Mouse (Mus musculus): Measurements from ENCODE around the gene Cdkl4. TPM values are rescaled to one million over a fixed set of nuclear protein-coding genes. Genes with fewer than 3 reads are reported as not detected.

The Cdkl4 gene
- total RNA-seq, 2 experiments from 2014 or later: 0.07 to 0.13 TPM

DNA sequence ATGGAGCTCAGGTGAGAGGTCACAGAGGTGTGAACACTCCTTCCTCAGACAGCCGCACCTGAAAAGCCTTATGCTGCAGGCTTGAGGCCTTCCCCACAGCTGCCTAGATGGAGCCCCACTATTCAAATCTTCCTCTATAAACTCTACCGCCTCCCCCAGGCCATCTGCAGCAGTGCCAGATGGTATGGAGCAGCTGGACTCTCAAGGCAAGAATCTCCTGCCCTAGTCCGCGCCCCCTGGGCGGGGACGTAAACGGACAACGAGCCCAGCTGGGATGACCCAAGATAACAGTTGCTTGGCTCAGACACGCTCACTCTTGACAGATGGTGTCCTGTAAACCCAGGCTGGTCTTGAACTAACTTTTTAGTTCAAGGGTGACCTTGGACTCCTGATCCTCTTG lies 60.4 kb downstream of the Cdkl4 start:
- DNase-seq (ENCODE audit: low spot score in 2 of 2): no peak

DNA sequence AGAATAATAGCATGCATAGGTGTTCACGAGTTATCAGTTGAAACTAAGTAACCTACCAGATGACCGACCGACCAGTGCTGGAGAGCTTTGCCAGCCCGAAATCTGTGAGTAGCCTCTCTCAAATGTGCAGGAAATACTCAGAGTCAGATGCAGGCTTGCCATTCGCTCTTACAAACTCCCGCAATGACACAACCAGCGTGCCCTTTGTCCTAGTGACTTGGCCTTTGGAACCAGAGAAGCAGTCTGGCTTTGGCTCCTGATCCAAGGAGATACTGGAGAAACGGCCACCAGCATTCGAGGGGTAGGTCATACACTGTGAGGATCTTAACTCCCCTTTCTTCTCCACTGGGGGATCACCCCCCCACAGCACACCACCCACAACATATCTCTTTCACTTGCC lies 61.7 kb downstream of the Cdkl4 start:
- no peak for DNase-seq (ENCODE audit: low spot score in 2 of 2)

- no peak for DNase-seq (ENCODE audit: low spot score in 2 of 2)
Observed at GRCm38 (mm10) chr17:80515513-80515912, 62.1 kb downstream of the Cdkl4 start.

- DNase-seq (ENCODE audit: low spot score in 2 of 2): no peak
Observed at GRCm38 (mm10) chr17:80513766-80514165, 63.8 kb downstream of the Cdkl4 start.

- DNase-seq (ENCODE audit: low spot score in 2 of 2): no peak
Observed at GRCm38 (mm10) chr17:80510459-80510855, 67.2 kb downstream of the Cdkl4 start.

DNA sequence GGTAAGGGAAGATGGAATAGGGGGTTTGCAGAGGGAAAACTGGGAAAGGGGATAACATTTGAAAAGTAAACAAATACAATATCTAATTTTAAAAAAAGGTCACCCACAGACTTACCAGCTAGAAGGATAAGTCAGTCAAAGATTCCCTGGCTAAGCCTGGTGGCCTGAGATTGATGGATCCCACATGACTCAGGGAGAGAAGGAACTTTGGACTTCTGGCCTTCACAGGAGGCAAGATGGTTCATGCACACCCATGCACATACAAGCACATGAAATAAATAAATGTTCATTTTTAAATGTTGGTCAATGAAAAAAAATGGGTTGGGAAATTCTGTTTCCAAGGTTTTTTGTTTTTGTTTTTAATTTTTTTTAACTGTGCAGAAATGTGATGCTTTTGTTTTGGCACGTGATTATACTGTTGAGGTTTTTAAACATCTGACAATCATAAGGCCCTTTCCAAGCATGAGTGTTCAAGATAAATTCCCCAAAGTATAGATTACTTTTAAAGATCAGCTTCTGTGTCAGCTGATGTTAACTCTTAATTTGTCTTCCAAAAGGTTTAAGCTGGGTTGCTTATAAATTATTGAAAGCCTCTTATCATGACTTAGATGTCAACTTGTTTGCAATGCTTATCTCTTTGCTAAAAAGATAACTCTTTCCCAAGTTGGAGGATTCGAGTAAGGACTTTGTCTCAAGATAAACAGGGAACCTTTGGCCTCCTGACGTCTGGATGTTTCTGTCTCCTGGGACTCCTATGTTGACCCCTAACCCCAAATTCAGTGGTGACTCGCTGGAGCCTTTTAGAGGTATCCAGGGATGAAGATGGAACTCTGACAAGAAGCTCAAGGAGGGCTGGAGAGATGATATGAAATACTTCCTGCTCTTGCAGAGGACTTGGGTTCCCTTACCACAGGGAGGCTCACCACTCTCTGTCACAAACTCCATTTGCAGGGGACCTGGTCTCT lies 67.8 kb downstream of the Cdkl4 start:
- no peak for DNase-seq (ENCODE audit: low spot score in 2 of 2)

DNA sequence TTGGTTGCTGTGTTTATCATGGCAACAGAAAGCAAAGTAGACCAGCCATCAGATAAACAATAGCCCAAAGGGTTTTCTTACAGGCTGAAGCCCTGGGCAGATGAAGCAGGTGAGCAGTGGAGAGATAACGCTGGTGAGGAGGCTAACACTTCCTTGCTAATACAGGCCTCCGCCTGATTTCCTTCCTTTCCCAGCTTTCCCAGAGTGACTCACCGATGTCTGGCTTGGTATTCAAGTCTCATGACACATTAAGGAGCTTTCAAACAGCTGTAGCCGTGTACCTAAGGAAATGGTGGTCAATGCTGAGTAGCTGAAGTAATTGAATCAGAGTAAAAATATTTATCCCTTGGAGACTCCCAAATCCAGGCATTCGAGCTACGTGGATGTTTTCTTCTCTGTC lies 71.8 kb downstream of the Cdkl4 start:
- DNase-seq (ENCODE audit: low spot score in 2 of 2): no peak

GRCm38 (mm10) chr17:80505342-80505741 lies 72.3 kb downstream of the Cdkl4 start:
- DNase-seq (ENCODE audit: low spot score in 2 of 2): no peak

DNA sequence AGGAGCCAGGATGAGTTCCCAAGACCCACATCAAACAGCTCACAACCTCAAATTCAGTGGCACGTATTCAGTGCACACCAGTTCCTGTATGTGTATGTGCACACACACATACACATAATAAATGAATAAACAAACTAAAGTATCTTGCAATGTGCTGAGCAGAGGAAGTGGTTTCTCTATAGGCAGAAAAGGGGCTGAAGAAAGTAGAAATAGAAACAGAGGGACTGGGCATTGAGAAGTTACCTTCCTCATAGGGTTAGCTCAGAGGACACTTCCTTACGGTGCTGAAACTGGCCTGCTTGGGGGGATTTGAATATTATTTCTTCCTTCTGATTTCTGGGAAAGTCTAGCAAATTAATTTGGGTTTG lies 75.8 kb downstream of the Cdkl4 start:
- DNase-seq (ENCODE audit: low spot score in 2 of 2): no peak

DNA sequence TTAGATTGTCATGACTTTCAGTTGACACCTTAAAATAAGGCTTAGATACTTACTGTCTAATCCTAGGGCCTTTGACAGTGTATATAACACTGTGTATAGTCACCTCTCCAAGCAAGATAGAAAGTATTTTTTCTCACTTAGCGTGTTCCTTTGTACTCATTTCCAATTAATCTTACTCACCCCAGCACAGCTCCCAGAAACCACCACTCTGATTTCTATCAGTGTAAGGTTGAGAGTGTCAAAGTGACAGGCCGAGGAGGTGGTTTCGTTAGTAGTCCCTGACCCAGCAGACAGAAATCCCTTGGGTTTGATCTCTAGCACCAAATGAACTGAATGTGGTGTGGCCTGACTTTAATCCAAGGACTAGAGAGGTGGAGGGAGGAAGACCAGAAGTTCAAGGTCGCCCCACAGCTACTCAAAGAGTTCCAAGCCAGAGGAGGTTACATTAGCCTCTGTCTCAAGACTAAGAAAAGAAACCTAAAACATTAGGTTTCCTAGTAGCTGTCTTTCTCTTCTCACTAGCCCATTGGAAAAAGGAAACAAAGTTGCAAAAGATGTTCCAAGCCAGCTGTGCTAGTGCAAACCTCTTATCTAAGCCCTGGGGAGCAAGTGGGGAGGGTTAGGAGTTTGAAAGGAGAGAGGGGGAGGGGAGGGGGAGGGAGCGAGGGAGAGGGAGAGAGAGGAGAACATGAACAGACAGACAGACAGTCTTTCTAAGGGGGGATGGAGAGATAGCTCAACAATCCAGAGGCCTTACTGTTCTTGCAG lies 76.4 kb downstream of the Cdkl4 start:
- DNase-seq (ENCODE audit: low spot score in 2 of 2): no peak

DNA sequence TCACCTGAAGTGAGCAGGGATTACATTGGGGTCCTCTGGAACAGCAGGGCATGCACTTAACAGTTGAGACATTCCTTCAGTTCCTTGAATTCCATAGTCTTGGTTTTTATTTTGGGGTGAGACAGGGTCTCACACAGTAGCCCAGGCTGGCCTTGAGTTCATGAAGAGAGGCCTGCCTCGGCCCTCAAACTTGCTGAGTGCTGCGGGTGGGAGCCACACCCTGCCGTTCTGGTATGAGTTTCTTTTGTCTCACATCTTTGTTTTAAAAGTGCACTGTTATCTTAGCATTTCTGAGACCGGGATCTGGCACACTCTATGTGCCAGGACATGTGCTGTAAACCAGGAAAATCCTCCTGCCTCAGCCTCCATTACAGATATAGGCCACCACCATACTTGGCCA lies 77.6 kb downstream of the Cdkl4 start:
- DNase-seq (ENCODE audit: low spot score in 2 of 2): no peak

DNA sequence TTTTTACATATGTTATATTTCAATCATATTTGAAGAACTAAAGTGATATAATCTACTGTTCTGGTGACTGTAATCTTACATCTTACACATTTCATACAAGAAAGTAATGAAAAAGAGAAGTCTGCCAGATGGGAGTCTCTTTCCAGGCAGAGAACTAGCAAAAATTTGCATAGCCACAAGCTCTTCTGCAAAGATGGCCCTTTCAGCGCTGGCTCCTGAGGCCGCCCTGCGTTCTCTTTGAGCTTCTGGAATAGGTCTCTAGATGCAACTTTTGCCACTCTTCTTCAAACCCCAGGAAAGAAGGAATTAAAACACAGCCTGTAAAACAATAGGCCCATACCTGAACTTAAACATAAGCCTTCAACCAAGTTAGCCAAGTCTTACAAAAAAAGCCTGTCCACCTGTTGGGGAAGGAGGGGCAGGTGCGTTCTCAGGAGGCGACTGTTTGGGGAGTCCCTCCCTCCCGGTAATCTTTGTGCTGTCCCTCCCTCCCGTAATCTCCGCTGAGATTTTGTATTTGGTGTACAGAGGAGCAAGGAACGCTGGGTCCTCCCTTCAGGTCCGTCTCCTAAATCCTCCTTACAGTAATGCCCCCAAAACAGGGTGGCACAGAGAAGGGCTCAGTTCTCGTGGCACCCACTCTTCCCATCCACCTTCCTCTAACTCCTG lies 78.9 kb downstream of the Cdkl4 start:
- DNase-seq (ENCODE audit: low spot score in 2 of 2): no peak

DNA sequence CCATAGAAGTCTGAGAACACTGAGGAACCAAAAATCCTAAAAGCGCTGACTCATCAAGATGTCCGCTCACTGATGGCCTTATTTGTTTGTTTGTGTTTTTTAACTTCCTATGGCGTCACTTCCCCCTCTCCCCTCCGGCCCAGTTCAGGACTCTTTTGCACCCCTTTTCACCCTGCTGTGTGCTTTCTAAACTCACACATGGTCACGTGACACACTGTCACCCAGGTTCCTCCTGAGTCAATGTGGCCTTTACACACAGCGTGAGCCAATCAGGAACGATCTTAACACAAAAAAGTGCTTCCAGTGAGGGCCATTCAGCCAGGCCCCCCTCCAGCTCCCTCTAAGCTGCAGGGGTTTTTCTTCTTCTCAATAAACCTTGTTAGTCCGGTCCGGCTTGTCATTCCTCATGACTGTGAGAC lies 80.4 kb downstream of the Cdkl4 start:
- DNase-seq (ENCODE audit: low spot score in 2 of 2): no peak

DNA sequence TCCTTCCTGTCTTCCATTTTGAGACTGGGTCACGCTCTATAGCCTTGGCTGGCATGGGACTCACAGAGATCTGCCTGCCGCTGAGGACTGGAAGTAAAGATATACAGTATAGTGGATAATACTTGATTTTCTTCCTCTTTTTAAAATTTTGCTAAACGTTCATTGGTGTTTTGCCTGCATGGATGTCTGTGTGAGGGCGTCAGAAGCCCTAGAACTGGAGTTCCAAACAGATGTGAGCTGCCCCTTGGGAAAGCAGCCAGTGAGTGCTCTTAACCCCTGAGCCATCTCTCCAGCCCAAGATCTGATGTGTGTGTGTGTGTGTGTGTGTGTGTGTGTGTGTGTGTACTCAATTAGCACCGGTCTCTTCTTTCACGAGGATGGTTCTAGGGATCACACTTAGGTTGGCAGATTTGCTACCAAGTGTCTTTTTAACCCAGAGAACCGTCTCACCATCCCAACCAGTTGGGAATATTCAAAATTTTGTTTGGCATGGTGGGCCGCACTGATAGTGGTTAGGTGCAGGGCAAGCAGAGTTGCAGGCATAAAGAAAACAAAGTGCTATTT lies 80.9 kb downstream of the Cdkl4 start:
- DNase-seq (ENCODE audit: low spot score in 2 of 2): no peak

DNA sequence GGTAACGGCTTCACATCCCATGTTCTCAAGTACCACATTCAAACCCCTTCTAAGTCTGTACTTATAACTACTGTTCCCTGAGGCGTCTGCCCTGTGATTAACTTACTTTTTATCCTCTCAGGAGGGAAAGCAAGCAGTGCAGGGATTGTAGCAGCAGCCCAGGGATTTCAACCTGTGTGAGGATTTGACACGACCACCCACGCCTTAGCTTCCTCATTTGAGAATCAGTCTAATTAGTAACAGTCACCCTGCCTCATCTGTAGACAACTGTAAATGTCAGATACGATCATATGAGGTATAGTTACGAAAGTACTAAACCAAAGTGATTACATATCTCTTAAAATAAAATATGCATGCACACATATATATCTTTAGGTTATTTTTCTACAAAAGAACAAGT lies 81.4 kb downstream of the Cdkl4 start:
- DNase-seq (ENCODE audit: low spot score in 2 of 2): no peak

GRCm38 (mm10) chr17:80493891-80494290 lies 83.7 kb downstream of the Cdkl4 start:
- no peak for DNase-seq (ENCODE audit: low spot score in 2 of 2)

DNA sequence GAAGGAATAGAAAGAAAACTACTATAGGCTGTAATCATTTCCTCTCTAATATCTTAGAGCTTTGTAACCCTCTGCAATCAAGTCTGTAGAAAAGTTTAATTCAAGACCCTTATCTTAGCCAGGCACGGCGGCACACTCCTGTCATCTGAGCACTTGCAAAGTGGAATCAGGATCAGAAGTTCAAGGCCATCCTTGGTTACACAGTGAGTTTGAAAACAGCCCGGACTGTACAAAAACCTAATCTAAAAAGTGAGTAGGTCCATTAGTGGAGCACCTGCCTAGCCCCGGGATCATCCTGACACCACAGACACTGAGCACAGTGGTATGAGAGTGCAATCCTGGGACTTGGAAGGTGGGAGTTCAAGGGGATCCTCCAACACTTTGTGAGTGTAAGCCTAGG lies 84.8 kb downstream of the Cdkl4 start:
- DNase-seq (ENCODE audit: low spot score in 2 of 2): no peak

GRCm38 (mm10) chr17:80492274-80492673 lies 85.3 kb downstream of the Cdkl4 start:
- no peak for DNase-seq (ENCODE audit: low spot score in 2 of 2)

DNA sequence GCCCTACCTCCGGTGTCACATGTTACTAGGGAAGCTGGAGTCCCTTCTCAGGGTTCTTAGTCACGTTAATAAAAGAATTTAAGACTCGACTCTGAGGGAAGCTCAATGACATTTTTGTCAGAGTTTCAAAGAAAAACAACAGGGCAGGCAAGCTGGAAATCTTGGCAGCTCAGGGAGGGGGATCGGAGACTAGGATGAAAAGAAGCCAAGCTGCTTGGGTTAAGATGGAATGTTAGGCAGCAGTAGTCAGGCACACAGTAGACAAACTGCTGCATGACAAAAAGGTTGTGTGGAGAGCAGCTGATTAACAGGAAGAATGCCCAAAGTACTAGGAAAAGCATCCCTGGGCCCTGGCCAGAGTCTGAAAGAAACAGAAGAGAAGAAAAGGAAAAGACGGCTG lies 87.4 kb downstream of the Cdkl4 start:
- no peak for DNase-seq (ENCODE audit: low spot score in 2 of 2)

DNA sequence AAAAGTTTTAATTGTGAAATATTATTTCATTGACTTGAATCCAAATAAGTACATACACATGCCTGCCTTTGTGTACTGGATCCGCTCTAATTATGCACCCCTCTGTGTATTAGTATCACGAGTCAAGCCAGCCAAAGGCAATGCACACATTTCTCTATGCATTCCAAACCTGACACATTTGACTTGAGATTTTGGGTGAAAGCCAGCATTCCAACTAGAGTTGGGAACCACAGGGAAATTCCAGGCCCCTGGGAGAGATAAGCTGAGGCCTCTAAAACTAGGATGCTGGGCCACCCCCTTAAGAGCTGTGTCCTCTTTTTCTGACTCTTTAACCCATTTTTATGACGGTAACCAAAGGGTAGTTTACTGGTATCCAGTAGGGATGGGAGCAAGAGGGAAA lies 88.7 kb downstream of the Cdkl4 start:
- DNase-seq (ENCODE audit: low spot score in 2 of 2): no peak

- no peak for DNase-seq (ENCODE audit: low spot score in 2 of 2)
Observed at GRCm38 (mm10) chr17:80485160-80485559, 92.5 kb downstream of the Cdkl4 start.

- DNase-seq (ENCODE audit: low spot score in 2 of 2): no peak
Observed at GRCm38 (mm10) chr17:80480855-80481224, 96.8 kb downstream of the Cdkl4 start.

All from gastrocnemius, postnatal 4 days (tissue).